Mouse (Mus musculus) stomach, postnatal 0 days (tissue): ENCODE data around the gene Sash1. TPM values are rescaled to one million over a fixed set of nuclear protein-coding genes. Genes with fewer than 3 reads are reported as not detected.
A peak's percentile ranks its signal among the peaks of the same experiment; 100 is the strongest.

Source experiments
- ATAC-seq: fragments of 200-750 bp; cut with Nextera tagmentation; 2 replicates; pipeline ENCODE4 v1.8.0; 2017; ENCODE audit not compliant: low FRiP score, low TSS enrichment
- DNase-seq: peaks from one replicate; pipeline ENCODE4 v3.0.0-alpha.2; 2016; ENCODE audit warnings: low spot score
- H3K27ac ChIP-seq: fragments of 300-500 bp; sonication (generic); replicated peaks from 2 replicates; pipeline ENCODE4 v1.5.1; 2014; ENCODE audit warnings: mild to moderate bottlenecking, control low read depth
- H3K27me3 ChIP-seq: fragments of 300-500 bp; sonication (generic); 2 replicates; pipeline ENCODE4 v1.6.1; 2014; ENCODE audit warnings: low read length; ENCODE audit not compliant: control insufficient read depth, insufficient read depth
- H3K36me3 ChIP-seq: fragments of 300-500 bp; sonication (generic); 2 replicates; pipeline ENCODE4 v1.6.1; 2014; ENCODE audit warnings: low read length, mixed read lengths; ENCODE audit not compliant: control insufficient read depth, insufficient read depth
- H3K4me1 ChIP-seq: fragments of 300-500 bp; sonication (generic); replicated peaks from 2 replicates; pipeline ENCODE4 v1.6.1; 2014; ENCODE audit warnings: antibody characterized with exemption; ENCODE audit not compliant: control insufficient read depth, insufficient read depth
- H3K4me2 ChIP-seq: fragments of 300-500 bp; sonication (generic); replicated peaks from 2 replicates; pipeline ENCODE4 v1.6.1; 2014; ENCODE audit warnings: low read depth, mild to moderate bottlenecking, control low read depth, moderate library complexity
- H3K4me3 ChIP-seq: fragments of 300-500 bp; sonication (generic); 2 replicates; pipeline ENCODE4 v1.5.1; 2014; ENCODE audit warnings: low read depth, low read length, control low read depth
- H3K9ac ChIP-seq: fragments of 300-500 bp; sonication (generic); 2 replicates; pipeline ENCODE4 v1.6.1; 2014; ENCODE audit warnings: mild to moderate bottlenecking, low read length, control low read depth, mixed read lengths
- H3K9me3 ChIP-seq: fragments of 300-500 bp; sonication (generic); 2 replicates; pipeline ENCODE4 v1.6.1; 2016; ENCODE audit warnings: low read length; ENCODE audit not compliant: control insufficient read depth
- CTCF ChIP-seq: IDR thresholded peaks from 2 replicates; pipeline ENCODE4 v1.5.1; 2016; ENCODE audit warnings: antibody characterized with exemption, low read depth, mild to moderate bottlenecking, moderate library complexity
- EP300 ChIP-seq: optimal IDR thresholded peaks from 2 replicates; pipeline ENCODE3; 2016; ENCODE audit warnings: antibody characterized with exemption
- WGBS: fragments of 180-500 bp; shearing (Covaris S2); extraction: QIAGEN DNeasy Blood & Tissue Kit; methylation state at CpG from one replicate; pipeline ENCODE4 v1.1.7; 2014; 5-methylcytosine and 5-hydroxymethylcytosine counted together
- polyA plus RNA-seq: library from polyadenylated mRNA; unstranded; fragments of >200 nt; fragmentation: Nextera tagmentation; extraction: Ambion mirVana; gene quantifications from 2 replicates; pipeline ENCODE4 v1.2.1, GENCODE M21; 2015

Sash1 gene
- 2.8 and 3.8 TPM in 2 replicates for polyA plus RNA-seq

- peak within 1 kb of the TSS; percentile 86 for H3K9ac ChIP-seq
- ATAC-seq (peak; percentile 95), DNase-seq (peak; percentile 92)
- H3K36me3 ChIP-seq, result no peaks in the 10 kb centered on the region
- no peaks in the 10 kb centered on the region for H3K27me3 ChIP-seq
- H3K4me3 ChIP-seq, result peak within 1 kb of the TSS; percentile 83
- peak within 1 kb of the TSS; percentile 75 for H3K4me2 ChIP-seq
- under 1% methylated on average over 80 of the region's 80 CpGs for WGBS
- no peaks in the 10 kb centered on the region for H3K4me1 ChIP-seq
- TF ChIP-seq EP300 (no peak), CTCF (no peak)
- peak within 1 kb of the TSS; percentile 96 for H3K27ac ChIP-seq
- no peaks in the 10 kb centered on the region for H3K9me3 ChIP-seq
These were observed at the start of gene Sash1 for GRCm38 (mm10) chr10:8885630-8886527. TSS of gene Sash1 (minus strand) at chr10:8886070.

GRCm38 (mm10) chr10:8935601-8936000 lies 49.7 kb upstream of the Sash1 start:
- TF ChIP-seq CTCF (no peak), EP300 (no peak)
- Histone ChIP-seq H3K9me3 (no peaks in the 10 kb centered on the region), H3K9ac (no peak overlapping the region), H3K27ac (no peak overlapping the region), H3K4me2 (no peak overlapping the region), H3K4me3 (no peak overlapping the region), H3K27me3 (no peaks in the 10 kb centered on the region), H3K4me1 (no peaks in the 10 kb centered on the region), H3K36me3 (no peaks in the 10 kb centered on the region)
- 55% methylated on average over 4 of the region's 4 CpGs for WGBS
- ATAC-seq (no peak), DNase-seq (no peak)

GRCm38 (mm10) chr10:8933451-8934372 lies 47.8 kb upstream of the Sash1 start:
- no peak overlapping the region for H3K4me3 ChIP-seq
- H3K9me3 ChIP-seq, result no peaks in the 10 kb centered on the region
- H3K36me3 ChIP-seq, result no peaks in the 10 kb centered on the region
- TF ChIP-seq CTCF (no peak), EP300 (no peak)
- no peaks in the 10 kb centered on the region for H3K4me1 ChIP-seq
- no peak overlapping the region for H3K9ac ChIP-seq
- H3K27me3 ChIP-seq, result no peaks in the 10 kb centered on the region
- H3K27ac ChIP-seq, result no peak overlapping the region
- WGBS, result 79% methylated on average over 10 of the region's 10 CpGs
- peak; percentile 24; the same call in 1 of the 2 replicates for ATAC-seq
- H3K4me2 ChIP-seq, result no peak overlapping the region
- no peak for DNase-seq

GRCm38 (mm10) chr10:8931548-8932240 lies 45.8 kb upstream of the Sash1 start:
- no peaks in the 10 kb centered on the region for H3K4me1 ChIP-seq
- DNase-seq, result no peak
- H3K4me2 ChIP-seq, result no peak overlapping the region
- H3K27ac ChIP-seq, result no peak overlapping the region
- no peak for TF ChIP-seq CTCF
- no peak for ATAC-seq
- H3K27me3 ChIP-seq, result no peaks in the 10 kb centered on the region
- no peaks in the 10 kb centered on the region for H3K36me3 ChIP-seq
- H3K9ac ChIP-seq, result no peak overlapping the region
- WGBS, result 82% methylated on average over 8 of the region's 8 CpGs
- no peaks in the 10 kb centered on the region for H3K9me3 ChIP-seq
- H3K4me3 ChIP-seq, result no peak overlapping the region

DNA sequence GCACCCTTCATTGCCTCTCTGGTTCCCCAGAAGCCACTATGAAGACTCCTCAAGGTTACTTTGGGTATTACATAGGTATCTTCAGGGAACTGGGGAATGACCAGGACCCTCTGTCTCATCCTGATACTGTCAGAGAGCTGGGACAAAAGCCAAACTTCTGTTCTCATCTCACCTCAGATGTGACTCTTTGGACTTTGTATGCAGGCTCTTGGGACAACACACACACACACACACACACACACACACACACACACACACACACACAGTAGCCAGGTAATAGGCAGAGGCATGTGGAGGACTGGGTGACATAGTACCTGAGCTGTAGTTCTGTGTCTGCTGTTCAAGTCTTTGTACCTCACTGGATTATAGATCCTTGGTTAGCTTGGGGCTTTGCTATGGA lies 44.8 kb upstream of the Sash1 start:
- Histone ChIP-seq H3K4me1 (no peaks in the 10 kb centered on the region), H3K36me3 (no peaks in the 10 kb centered on the region), H3K9ac (no peak overlapping the region), H3K9me3 (no peaks in the 10 kb centered on the region), H3K27me3 (no peaks in the 10 kb centered on the region), H3K27ac (no peak overlapping the region), H3K4me2 (no peak overlapping the region), H3K4me3 (no peak overlapping the region)
- DNase-seq (no peak), ATAC-seq (no peak)
- no peak for TF ChIP-seq CTCF
- no peak for TF ChIP-seq EP300
